Mouse (Mus musculus) stomach, postnatal 0 days (tissue): Measurements from ENCODE around the gene Scamp2. TPM values are rescaled to one million over a fixed set of nuclear protein-coding genes. Genes with fewer than 3 reads are reported as not detected.
A peak's percentile ranks its signal among the peaks of the same experiment; 100 is the strongest.

Experiments
- ATAC-seq: fragments of 200-750 bp; cut with Nextera tagmentation; 2 replicates; pipeline ENCODE4 v1.8.0; 2017; ENCODE audit not compliant: low FRiP score, low TSS enrichment
- DNase-seq: peaks from one replicate; pipeline ENCODE4 v3.0.0-alpha.2; 2016; ENCODE audit warnings: low spot score
- H3K27ac ChIP-seq: fragments of 300-500 bp; sonication (generic); replicated peaks from 2 replicates; pipeline ENCODE4 v1.5.1; 2014; ENCODE audit warnings: mild to moderate bottlenecking, control low read depth
- H3K27me3 ChIP-seq: fragments of 300-500 bp; sonication (generic); 2 replicates; pipeline ENCODE4 v1.6.1; 2014; ENCODE audit warnings: low read length; ENCODE audit not compliant: control insufficient read depth, insufficient read depth
- H3K36me3 ChIP-seq: fragments of 300-500 bp; sonication (generic); 2 replicates; pipeline ENCODE4 v1.6.1; 2014; ENCODE audit warnings: low read length, mixed read lengths; ENCODE audit not compliant: control insufficient read depth, insufficient read depth
- H3K4me1 ChIP-seq: fragments of 300-500 bp; sonication (generic); replicated peaks from 2 replicates; pipeline ENCODE4 v1.6.1; 2014; ENCODE audit warnings: antibody characterized with exemption; ENCODE audit not compliant: control insufficient read depth, insufficient read depth
- H3K4me2 ChIP-seq: fragments of 300-500 bp; sonication (generic); replicated peaks from 2 replicates; pipeline ENCODE4 v1.6.1; 2014; ENCODE audit warnings: low read depth, mild to moderate bottlenecking, control low read depth, moderate library complexity
- H3K4me3 ChIP-seq: fragments of 300-500 bp; sonication (generic); 2 replicates; pipeline ENCODE4 v1.5.1; 2014; ENCODE audit warnings: low read depth, low read length, control low read depth
- H3K9ac ChIP-seq: fragments of 300-500 bp; sonication (generic); 2 replicates; pipeline ENCODE4 v1.6.1; 2014; ENCODE audit warnings: mild to moderate bottlenecking, low read length, control low read depth, mixed read lengths
- H3K9me3 ChIP-seq: fragments of 300-500 bp; sonication (generic); 2 replicates; pipeline ENCODE4 v1.6.1; 2016; ENCODE audit warnings: low read length; ENCODE audit not compliant: control insufficient read depth
- CTCF ChIP-seq: IDR thresholded peaks from 2 replicates; pipeline ENCODE4 v1.5.1; 2016; ENCODE audit warnings: antibody characterized with exemption, low read depth, mild to moderate bottlenecking, moderate library complexity
- EP300 ChIP-seq: optimal IDR thresholded peaks from 2 replicates; pipeline ENCODE3; 2016; ENCODE audit warnings: antibody characterized with exemption
- WGBS: fragments of 180-500 bp; shearing (Covaris S2); extraction: QIAGEN DNeasy Blood & Tissue Kit; methylation state at CpG from one replicate; pipeline ENCODE4 v1.1.7; 2014; 5-methylcytosine and 5-hydroxymethylcytosine counted together
- polyA plus RNA-seq: library from polyadenylated mRNA; unstranded; fragments of >200 nt; fragmentation: Nextera tagmentation; extraction: Ambion mirVana; gene quantifications from 2 replicates; pipeline ENCODE4 v1.2.1, GENCODE M21; 2015

Gene Scamp2
- polyA plus RNA-seq, 1 experiment from 2014 or later, result 102 TPM

DNA sequence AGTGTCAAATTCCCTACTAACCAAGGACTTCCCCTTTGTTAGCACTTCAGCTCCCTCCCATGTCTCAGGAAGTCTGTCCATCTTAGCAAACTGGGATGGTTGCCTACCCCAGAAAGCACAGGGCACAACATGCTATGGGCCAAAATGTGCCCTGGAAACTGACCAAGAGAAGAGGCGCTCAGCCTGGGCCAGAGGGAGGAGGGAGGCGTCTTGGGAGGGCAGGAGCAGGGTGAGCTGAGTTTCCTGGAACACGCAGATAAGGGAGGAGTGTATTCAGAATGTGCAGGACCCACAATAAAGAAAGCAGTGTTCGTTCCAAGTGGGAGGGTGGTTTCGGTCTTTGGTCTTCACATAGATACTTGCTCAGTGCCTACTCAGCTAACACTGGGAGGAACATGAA, 13.5 kb upstream of the Scamp2 start:
- Histone ChIP-seq H3K4me1 (no peaks in the 10 kb centered on the region; the same call in 1 of the 2 replicates), H3K27me3 (no peaks in the 10 kb centered on the region), H3K4me2 (no peak overlapping the region), H3K9me3 (no peaks in the 10 kb centered on the region), H3K27ac (peak overlapping the region; percentile 67; the same call in 1 of the 2 replicates), H3K36me3 (peaks cover 8% of the 10 kb centered on the region; the same call in 1 of the 2 replicates), H3K9ac (no peak overlapping the region), H3K4me3 (no peak overlapping the region)
- TF ChIP-seq CTCF (no peak), EP300 (no peak)
- DNase-seq, result peak; percentile 67
- 70% methylated on average over 5 of the region's 5 CpGs for WGBS
- ATAC-seq, result peak; percentile 46

DNA sequence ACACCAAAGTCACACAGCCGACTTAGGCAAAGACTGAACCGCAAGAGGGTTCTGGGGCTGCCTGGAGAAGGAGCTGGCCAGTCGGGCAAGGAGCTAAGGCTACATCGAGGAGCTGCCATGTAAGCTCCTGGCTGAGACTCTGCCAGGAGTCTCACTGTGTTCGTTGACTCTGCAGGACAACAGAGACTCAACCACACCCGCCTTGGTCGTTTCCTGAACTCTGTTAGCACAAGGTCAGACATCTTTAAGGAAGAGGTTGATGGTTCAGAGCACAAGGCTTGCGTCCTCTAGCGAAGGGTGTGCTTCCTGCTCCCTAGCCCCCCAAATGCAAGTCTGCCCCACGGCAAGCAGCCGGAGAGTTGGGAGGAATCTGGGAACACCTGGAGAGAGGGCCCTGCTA, 12.9 kb upstream of the Scamp2 start:
- Histone ChIP-seq H3K27me3 (no peaks in the 10 kb centered on the region), H3K4me3 (no peak overlapping the region), H3K27ac (peak overlapping the region; percentile 67), H3K36me3 (peaks cover 8% of the 10 kb centered on the region; the same call in 1 of the 2 replicates), H3K9me3 (no peaks in the 10 kb centered on the region), H3K4me1 (no peaks in the 10 kb centered on the region; the same call in 1 of the 2 replicates), H3K9ac (no peak overlapping the region), H3K4me2 (no peak overlapping the region)
- TF ChIP-seq CTCF (no peak), EP300 (no peak)
- DNase-seq (peak; percentile 47), ATAC-seq (no peak; the same call in 1 of the 2 replicates)
- 79% methylated on average over 11 of the region's 11 CpGs for WGBS

DNA sequence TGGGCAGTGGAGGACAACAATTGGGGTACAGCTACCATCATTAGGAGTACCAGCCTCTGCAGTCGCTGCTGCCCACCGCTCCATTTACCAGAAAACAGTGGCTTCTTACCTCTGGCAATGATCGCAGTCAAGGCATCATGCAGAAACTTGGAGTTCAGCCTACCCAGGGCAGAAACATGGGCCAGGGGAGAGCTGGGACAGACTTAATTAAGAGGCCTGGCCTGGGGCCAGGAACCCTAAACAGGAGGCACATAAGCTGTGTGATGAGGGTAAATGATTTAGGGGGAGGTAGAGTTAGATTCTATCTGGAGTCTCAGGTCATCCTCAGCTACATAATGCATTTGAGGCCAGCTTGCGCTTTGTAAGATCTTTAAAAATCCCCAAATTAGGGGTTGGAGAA, 11.6 kb upstream of the Scamp2 start:
- Histone ChIP-seq H3K27me3 (no peaks in the 10 kb centered on the region), H3K9ac (no peak overlapping the region), H3K4me3 (no peak overlapping the region), H3K9me3 (no peaks in the 10 kb centered on the region), H3K36me3 (peaks cover 6% of the 10 kb centered on the region; the same call in 1 of the 2 replicates), H3K4me2 (no peak overlapping the region), H3K27ac (no peak overlapping the region), H3K4me1 (no peaks in the 10 kb centered on the region; the same call in 1 of the 2 replicates)
- TF ChIP-seq CTCF, result no peak
- TF ChIP-seq EP300, result no peak
- WGBS, result 99% methylated on average over 4 of the region's 4 CpGs
- no peak for DNase-seq
- no peak for ATAC-seq

DNA sequence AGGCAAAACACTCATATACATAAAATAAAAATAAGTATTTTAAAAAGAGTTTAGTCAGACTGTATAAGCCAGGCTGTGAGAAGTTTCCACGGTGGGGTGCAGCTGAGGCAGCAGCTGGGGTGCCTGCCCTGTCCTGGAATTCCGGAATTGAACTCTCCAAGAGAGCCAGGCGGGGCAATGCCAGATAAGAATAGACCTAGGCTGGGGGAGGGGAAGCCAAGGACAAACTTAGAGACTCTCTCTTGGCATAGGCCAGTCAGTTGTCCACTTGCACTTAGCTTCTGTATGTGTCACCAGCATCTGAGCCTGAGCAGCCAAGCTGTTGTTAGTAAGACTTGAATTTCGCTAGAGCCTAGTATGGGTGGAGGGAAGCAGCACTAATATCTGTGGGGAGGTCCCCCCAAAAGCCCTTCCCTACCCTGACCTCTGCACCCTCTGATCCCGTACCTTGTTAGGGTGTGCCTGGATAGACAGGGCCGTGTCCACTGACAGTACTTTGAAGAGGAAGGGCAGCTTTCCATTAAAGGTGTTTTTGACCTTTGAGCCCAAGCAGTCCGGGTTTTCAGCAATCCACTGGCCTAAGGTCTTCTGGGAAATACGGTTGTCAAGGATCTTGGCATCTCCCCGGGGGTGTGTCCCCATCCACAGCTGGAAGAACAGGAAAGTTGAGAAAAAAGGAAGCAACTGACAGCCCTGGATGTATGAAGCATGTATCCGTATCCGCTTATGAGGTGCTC, 10.4 kb upstream of the Scamp2 start:
- no peaks in the 10 kb centered on the region for H3K9me3 ChIP-seq
- TF ChIP-seq CTCF (no peak), EP300 (no peak)
- H3K4me3 ChIP-seq, result no peak overlapping the region
- WGBS, result 64% methylated on average over 11 of the region's 11 CpGs
- peaks cover 6% of the 10 kb centered on the region; the same call in 1 of the 2 replicates for H3K36me3 ChIP-seq
- DNase-seq, result peak; percentile 62
- H3K27me3 ChIP-seq, result no peaks in the 10 kb centered on the region
- no peak overlapping the region for H3K9ac ChIP-seq
- peak; percentile 56 for ATAC-seq
- no peak overlapping the region for H3K4me2 ChIP-seq
- H3K4me1 ChIP-seq, result no peaks in the 10 kb centered on the region; the same call in 1 of the 2 replicates
- H3K27ac ChIP-seq, result peak overlapping the region; percentile 56

DNA sequence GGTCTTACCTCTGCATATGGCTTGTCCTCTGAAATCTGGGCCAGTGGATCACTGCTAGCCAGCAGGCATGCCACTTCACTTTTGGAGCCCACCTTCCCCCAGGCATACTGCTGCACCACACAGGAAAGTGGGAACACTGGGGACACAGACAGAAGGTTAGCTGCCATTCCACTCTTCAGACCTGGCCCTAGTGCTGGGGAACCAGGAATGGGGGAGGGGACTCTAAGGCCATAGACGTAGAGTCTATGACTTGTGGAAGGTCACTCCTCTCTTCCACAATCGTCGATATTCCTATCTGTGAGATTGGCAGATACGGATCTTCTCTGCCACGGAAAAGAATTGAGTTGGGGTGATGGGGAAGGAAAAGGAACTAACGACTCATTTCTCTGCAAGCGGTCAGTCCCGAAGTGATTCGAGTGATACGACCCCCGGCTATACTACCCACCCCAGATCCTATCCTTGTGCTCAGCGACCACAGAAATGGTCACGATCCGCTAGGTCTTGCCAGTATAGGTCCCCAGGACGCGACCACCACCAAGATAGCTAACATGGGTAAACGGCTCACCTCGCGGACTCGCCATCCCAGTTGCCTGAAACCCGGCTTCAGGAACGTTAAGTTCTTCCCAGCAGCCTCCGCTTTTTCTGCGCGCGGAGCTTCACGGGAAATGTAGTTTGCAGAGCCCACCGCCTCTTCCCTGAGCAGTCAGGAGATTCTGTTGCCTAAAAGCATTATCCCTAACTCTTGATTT, 8.4 kb upstream of the Scamp2 start, which contains the start of gene Mpi:
Gene Mpi, minus strand, starts transcription at position 625 of the 749 bp plus-strand sequence.
- WGBS, result 3% methylated on average over 28 of the region's 28 CpGs
- H3K27ac ChIP-seq, result no peak within 1 kb of the TSS
- ATAC-seq, result no peak

More for the DNA sequence above, 8.4 kb upstream of the Scamp2 start, which contains the start of gene Mpi:
- Histone ChIP-seq H3K4me1 (no peaks in the 10 kb centered on the region; the same call in 1 of the 2 replicates), H3K36me3 (peaks cover 6% of the 10 kb centered on the region; the same call in 1 of the 2 replicates), H3K4me2 (peak within 1 kb of the TSS; percentile 78), H3K9ac (peak within 1 kb of the TSS; percentile 67), H3K27me3 (no peaks in the 10 kb centered on the region), H3K4me3 (peak within 1 kb of the TSS; percentile 63), H3K9me3 (no peaks in the 10 kb centered on the region)
- DNase-seq, result peak; percentile 69
- TF ChIP-seq EP300, result no peak
- no peak for TF ChIP-seq CTCF
